Mouse (Mus musculus): ENCODE measurements around the gene Efnb1. TPM values are rescaled to one million over a fixed set of nuclear protein-coding genes. Genes with fewer than 3 reads are reported as not detected.

The Efnb1 gene
- polyA plus RNA-seq, 1 experiment from 2014 or later = 39.8 TPM

DNA sequence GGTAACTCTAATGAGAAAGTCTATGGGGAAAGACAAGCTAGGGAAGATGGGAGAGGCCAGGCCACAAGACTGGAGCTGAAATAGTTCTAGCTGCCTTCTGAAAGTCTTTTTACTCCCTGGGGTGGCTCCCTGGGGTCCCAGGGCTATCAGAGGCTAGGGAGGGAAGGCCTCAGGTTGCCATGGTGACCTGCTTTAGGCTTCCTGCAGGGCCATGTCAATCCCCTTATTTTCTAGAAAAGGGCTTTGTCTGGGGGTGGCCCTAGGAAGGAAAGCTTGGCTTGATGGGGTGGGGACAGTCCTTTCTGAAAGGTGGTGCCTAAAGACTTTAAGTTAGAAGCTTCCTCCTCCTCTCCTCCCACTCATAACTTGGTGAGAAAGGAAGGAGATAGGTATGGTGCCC lies 6.0 kb downstream of the Efnb1 start:
- peaks cover 7% of the 10 kb centered on the region; the same call in 1 of the 2 replicates for H3K27me3 ChIP-seq
- no peak overlapping the region; the same call in 1 of the 2 replicates for H3K4me3 ChIP-seq
- H3K36me3 ChIP-seq = peaks cover 16% of the 10 kb centered on the region
- peak overlapping the region; percentile 79 for H3K4me2 ChIP-seq
- 0 out of 2 replicates have a peak overlapping the region, but pooled peaks have one; percentile 12 for H3K9ac ChIP-seq
- ATAC-seq (ENCODE audit: low read depth) = no peak
- 0 out of 2 replicates have a peak overlapping the region, but pooled peaks have one; percentile 13 for H3K27ac ChIP-seq (replicated peaks)
- H3K4me1 ChIP-seq (replicated peaks) = peaks cover 63% of the 10 kb centered on the region
- no peaks in the 10 kb centered on the region for H3K9me3 ChIP-seq

GRCm38 (mm10) chrX:99145561-99145960 lies 9.6 kb downstream of the Efnb1 start:
- Histone ChIP-seq H3K27ac (replicated peaks) (no peak overlapping the region), H3K9me3 (no peaks in the 10 kb centered on the region), H3K27me3 (peaks cover 8% of the 10 kb centered on the region; the same call in 1 of the 2 replicates), H3K4me1 (replicated peaks) (peaks cover 79% of the 10 kb centered on the region), H3K36me3 (peaks cover 32% of the 10 kb centered on the region), H3K4me2 (no peak overlapping the region), H3K4me3 (no peak overlapping the region), H3K9ac (no peak overlapping the region)
- WGBS = 75% methylated on average over 7 of the region's 7 CpGs
- ATAC-seq (ENCODE audit: low read depth) = no peak

GRCm38 (mm10) chrX:99148061-99148905 lies 12.4 kb downstream of the Efnb1 start:
- peaks cover 74% of the 10 kb centered on the region for H3K4me1 ChIP-seq (replicated peaks)
- peak; percentile 21; the same call in 1 of the 2 replicates for ATAC-seq (ENCODE audit: low read depth)
- no peak overlapping the region for H3K9ac ChIP-seq
- no peak overlapping the region for H3K27ac ChIP-seq (replicated peaks)
- H3K4me3 ChIP-seq = no peak overlapping the region
- no peaks in the 10 kb centered on the region for H3K9me3 ChIP-seq
- peaks cover 32% of the 10 kb centered on the region for H3K36me3 ChIP-seq
- no peak overlapping the region for H3K4me2 ChIP-seq
- 55% methylated on average over 11 of the region's 11 CpGs for WGBS
- peaks cover 15% of the 10 kb centered on the region; the same call in 1 of the 2 replicates for H3K27me3 ChIP-seq

DNA sequence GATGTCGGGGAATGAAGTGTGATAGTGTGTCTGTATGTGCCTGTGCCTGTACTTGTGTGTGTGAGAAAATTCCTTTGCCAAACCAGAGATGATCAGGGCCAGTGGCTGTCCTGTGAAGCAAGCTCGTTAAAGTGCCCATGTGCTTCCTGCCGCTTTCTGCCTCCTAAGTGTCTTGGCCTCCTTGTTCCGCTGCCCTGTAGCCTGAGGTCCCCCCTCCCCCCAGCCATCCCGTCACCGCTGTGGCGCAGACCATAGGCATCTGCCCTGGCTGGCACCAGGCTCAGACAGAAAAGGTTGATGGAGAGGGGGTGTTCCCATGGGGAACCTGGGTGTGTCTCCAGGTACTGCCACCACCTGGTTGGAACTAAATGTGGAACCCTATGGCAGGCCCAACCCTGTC lies 13.1 kb downstream of the Efnb1 start:
- no peak overlapping the region for H3K9ac ChIP-seq
- peaks cover 22% of the 10 kb centered on the region for H3K27me3 ChIP-seq
- no peak overlapping the region for H3K4me2 ChIP-seq
- ATAC-seq (ENCODE audit: low read depth) = no peak
- H3K4me1 ChIP-seq (replicated peaks) = peaks cover 69% of the 10 kb centered on the region
- H3K27ac ChIP-seq (replicated peaks) = no peak overlapping the region
- no peak overlapping the region for H3K4me3 ChIP-seq
- H3K9me3 ChIP-seq = no peaks in the 10 kb centered on the region
- 66% methylated on average over 7 of the region's 7 CpGs for WGBS
- H3K36me3 ChIP-seq = peaks cover 32% of the 10 kb centered on the region

DNA sequence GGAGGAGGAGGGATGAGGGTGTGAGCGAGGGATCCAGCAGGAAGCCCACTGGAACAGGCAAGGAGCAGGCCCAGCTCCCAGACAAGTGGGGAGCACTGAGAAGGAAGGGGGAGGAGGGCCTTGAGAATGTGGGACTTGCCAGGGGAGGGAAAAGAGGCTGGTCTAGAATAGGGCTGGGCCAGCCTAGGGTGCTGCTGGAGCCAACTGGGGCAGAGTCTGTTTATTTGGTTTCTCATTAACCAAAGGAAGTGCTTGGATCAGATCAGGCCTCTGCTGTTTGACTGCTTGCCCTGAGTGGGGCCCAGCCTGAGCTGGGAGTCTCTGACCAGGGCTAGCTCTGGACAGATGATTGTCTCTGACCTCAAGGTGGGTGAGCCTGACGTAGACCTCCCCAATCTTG lies 14.0 kb downstream of the Efnb1 start:
- H3K4me3 ChIP-seq = no peak overlapping the region
- no peak overlapping the region for H3K9ac ChIP-seq
- H3K27me3 ChIP-seq = peaks cover 24% of the 10 kb centered on the region
- WGBS = 77% methylated on average over 2 of the region's 2 CpGs
- H3K36me3 ChIP-seq = peaks cover 32% of the 10 kb centered on the region
- no peak overlapping the region for H3K4me2 ChIP-seq
- H3K4me1 ChIP-seq (replicated peaks) = peaks cover 63% of the 10 kb centered on the region
- H3K9me3 ChIP-seq = no peaks in the 10 kb centered on the region
- no peak for ATAC-seq (ENCODE audit: low read depth)
- H3K27ac ChIP-seq (replicated peaks) = no peak overlapping the region

GRCm38 (mm10) chrX:99150712-99151111 lies 14.8 kb downstream of the Efnb1 start:
- WGBS = 67% methylated on average over 3 of the region's 3 CpGs
- Histone ChIP-seq H3K4me3 (no peak overlapping the region), H3K4me2 (no peak overlapping the region), H3K9ac (no peak overlapping the region), H3K4me1 (replicated peaks) (peaks cover 55% of the 10 kb centered on the region), H3K36me3 (peaks cover 26% of the 10 kb centered on the region), H3K9me3 (no peaks in the 10 kb centered on the region), H3K27me3 (peaks cover 24% of the 10 kb centered on the region), H3K27ac (replicated peaks) (no peak overlapping the region)
- no peak for ATAC-seq (ENCODE audit: low read depth)

GRCm38 (mm10) chrX:99151434-99151833 lies 15.5 kb downstream of the Efnb1 start:
- Histone ChIP-seq H3K9me3 (no peaks in the 10 kb centered on the region), H3K9ac (no peak overlapping the region), H3K27ac (replicated peaks) (0 out of 2 replicates have a peak overlapping the region, but pooled peaks have one; percentile 43), H3K27me3 (peaks cover 27% of the 10 kb centered on the region), H3K4me1 (replicated peaks) (peaks cover 55% of the 10 kb centered on the region), H3K36me3 (peaks cover 20% of the 10 kb centered on the region), H3K4me2 (no peak overlapping the region), H3K4me3 (no peak overlapping the region)
- no peak for ATAC-seq (ENCODE audit: low read depth)
- 75% methylated on average over 4 of the region's 4 CpGs for WGBS

- peak overlapping the region; percentile 43 for H3K27ac ChIP-seq (replicated peaks)
- WGBS = 20% methylated on average over 3 of the region's 3 CpGs
- ATAC-seq (ENCODE audit: low read depth) = no peak
Measured at GRCm38 (mm10) chrX:99152141-99152540, 16.2 kb downstream of the Efnb1 start.

GRCm38 (mm10) chrX:99152566-99153265 lies 16.8 kb downstream of the Efnb1 start:
- Histone ChIP-seq H3K4me2 (no peak overlapping the region), H3K4me1 (replicated peaks) (peaks cover 49% of the 10 kb centered on the region), H3K9ac (no peak overlapping the region), H3K36me3 (peaks cover 8% of the 10 kb centered on the region; the same call in 1 of the 2 replicates), H3K4me3 (no peak overlapping the region), H3K9me3 (no peaks in the 10 kb centered on the region), H3K27me3 (peaks cover 32% of the 10 kb centered on the region), H3K27ac (replicated peaks) (peak overlapping the region; percentile 43)
- 27% methylated on average over 9 of the region's 9 CpGs for WGBS
- ATAC-seq (ENCODE audit: low read depth) = peak; percentile 64

More at GRCm38 (mm10) chrX:99152141-99152540, 16.2 kb downstream of the Efnb1 start:
- no peak overlapping the region for H3K4me3 ChIP-seq
- no peak overlapping the region for H3K9ac ChIP-seq
- H3K4me2 ChIP-seq = no peak overlapping the region
- H3K27me3 ChIP-seq = peaks cover 28% of the 10 kb centered on the region
- peaks cover 55% of the 10 kb centered on the region for H3K4me1 ChIP-seq (replicated peaks)
- H3K9me3 ChIP-seq = no peaks in the 10 kb centered on the region
- peaks cover 13% of the 10 kb centered on the region for H3K36me3 ChIP-seq

DNA sequence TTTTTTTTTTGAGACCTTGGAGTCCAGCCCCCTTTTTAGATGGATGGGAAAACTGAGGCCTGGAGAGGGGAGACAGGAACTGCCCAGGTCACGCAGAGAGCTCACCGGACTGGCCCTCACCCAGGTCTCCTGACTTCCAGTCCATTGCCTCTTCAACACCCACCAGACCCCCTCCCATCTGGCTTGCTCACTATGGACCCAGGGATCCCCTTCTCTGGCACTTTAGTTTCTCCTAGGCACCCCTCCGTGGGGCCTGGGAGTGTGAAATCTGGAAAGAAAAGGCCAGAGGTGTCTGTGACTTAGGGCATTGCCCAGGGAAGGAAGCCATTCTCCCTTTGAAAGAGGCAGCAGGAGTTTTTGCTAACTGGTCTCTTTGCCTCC lies 17.3 kb downstream of the Efnb1 start:
- no peak for ATAC-seq (ENCODE audit: low read depth)
- no peak overlapping the region for H3K27ac ChIP-seq (replicated peaks)
- WGBS = 16% methylated on average over 3 of the region's 3 CpGs

GRCm38 (mm10) chrX:99154358-99154757 lies 18.4 kb downstream of the Efnb1 start:
- Histone ChIP-seq H3K36me3 (peaks cover 5% of the 10 kb centered on the region; the same call in 1 of the 2 replicates), H3K4me3 (no peak overlapping the region), H3K27me3 (peaks cover 43% of the 10 kb centered on the region), H3K9me3 (no peaks in the 10 kb centered on the region), H3K9ac (no peak overlapping the region), H3K27ac (replicated peaks) (no peak overlapping the region), H3K4me1 (replicated peaks) (peaks cover 36% of the 10 kb centered on the region), H3K4me2 (no peak overlapping the region)
- no peak for ATAC-seq (ENCODE audit: low read depth)
- 52% methylated on average over 5 of the region's 5 CpGs for WGBS

More for the DNA sequence above, 17.3 kb downstream of the Efnb1 start:
- Histone ChIP-seq H3K4me2 (no peak overlapping the region), H3K27me3 (peaks cover 34% of the 10 kb centered on the region), H3K4me3 (no peak overlapping the region), H3K9ac (no peak overlapping the region), H3K4me1 (replicated peaks) (peaks cover 44% of the 10 kb centered on the region), H3K9me3 (no peaks in the 10 kb centered on the region), H3K36me3 (peaks cover 8% of the 10 kb centered on the region; the same call in 1 of the 2 replicates)

DNA sequence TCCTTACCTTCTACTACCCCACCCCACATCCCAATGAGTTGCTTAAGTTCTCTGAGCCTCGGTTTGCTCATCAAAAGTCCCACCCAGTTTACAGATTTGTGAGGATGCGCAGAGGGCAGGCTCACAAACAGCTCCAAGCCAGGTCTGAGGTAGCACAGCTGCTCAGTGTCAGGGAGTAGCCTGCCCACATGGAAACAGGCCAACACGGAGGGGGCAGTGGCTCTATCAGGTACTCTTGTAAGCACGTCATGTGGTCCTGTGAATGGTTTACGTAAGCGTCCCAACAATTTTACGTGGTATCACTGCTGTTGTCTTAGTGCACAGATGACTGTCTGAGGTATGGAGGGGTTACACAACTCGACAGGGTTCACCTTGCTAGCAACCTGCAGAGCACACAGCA lies 23.1 kb downstream of the Efnb1 start:
- Histone ChIP-seq H3K27me3 (peaks cover 65% of the 10 kb centered on the region), H3K36me3 (no peaks in the 10 kb centered on the region), H3K27ac (replicated peaks) (no peak overlapping the region), H3K4me1 (replicated peaks) (no peaks in the 10 kb centered on the region), H3K4me3 (no peak overlapping the region), H3K9ac (no peak overlapping the region), H3K4me2 (no peak overlapping the region), H3K9me3 (no peaks in the 10 kb centered on the region)
- 91% methylated on average over 8 of the region's 8 CpGs for WGBS
- ATAC-seq (ENCODE audit: low read depth) = no peak

Data from neural tube, embryonic 13.5 days (tissue).